Mouse (Mus musculus) gonadal fat pad, adult 2 months (tissue): ENCODE measurements around the gene Kat14. TPM values are rescaled to one million over a fixed set of nuclear protein-coding genes. Genes with fewer than 3 reads are reported as not detected.
A peak's percentile ranks its signal among the peaks of the same experiment; 100 is the strongest.

Experiments
- DNase-seq: peaks from one replicate; pipeline ENCODE4 v3.0.0-alpha.2; 2012; ENCODE audit warnings: low read depth
- polyA plus RNA-seq: library from polyadenylated mRNA; depleted of rRNA; stranded (reverse); fragments of >200 nt; gene quantifications from 2 replicates; pipeline ENCODE4 v1.2.3, GENCODE M21; 2012

Kat14 gene
- polyA plus RNA-seq, 1 experiment, result 28.2 TPM

GRCm38 (mm10) chr2:144381741-144382140 lies 13.0 kb downstream of the Kat14 start:
- no peak for DNase-seq

GRCm38 (mm10) chr2:144382624-144383138 lies 13.9 kb downstream of the Kat14 start:
- no peak for DNase-seq

- DNase-seq, result no peak
Observed at GRCm38 (mm10) chr2:144386296-144386695, 17.5 kb downstream of the Kat14 start.

- DNase-seq, result no peak
Observed at GRCm38 (mm10) chr2:144388416-144388815, 19.6 kb downstream of the Kat14 start.

GRCm38 (mm10) chr2:144399531-144399930 lies 30.7 kb downstream of the Kat14 start:
- no peak for DNase-seq

GRCm38 (mm10) chr2:144400659-144401058 lies 31.9 kb downstream of the Kat14 start:
- no peak for DNase-seq

- peak; percentile 56 for DNase-seq
Observed at GRCm38 (mm10) chr2:144409037-144409436, 40.3 kb downstream of the Kat14 start.

GRCm38 (mm10) chr2:144410603-144411002 lies 41.8 kb downstream of the Kat14 start:
- no peak for DNase-seq

GRCm38 (mm10) chr2:144414646-144415045 lies 45.9 kb downstream of the Kat14 start:
- DNase-seq, result no peak

- no peak for DNase-seq
Observed at GRCm38 (mm10) chr2:144416859-144417258, 48.1 kb downstream of the Kat14 start.

GRCm38 (mm10) chr2:144418062-144418461 lies 49.3 kb downstream of the Kat14 start:
- DNase-seq, result no peak

GRCm38 (mm10) chr2:144422094-144422675 lies 53.4 kb downstream of the Kat14 start:
- no peak for DNase-seq

GRCm38 (mm10) chr2:144425761-144426160 lies 57.0 kb downstream of the Kat14 start:
- no peak for DNase-seq

- no peak for DNase-seq
Observed at GRCm38 (mm10) chr2:144427852-144428251, 59.1 kb downstream of the Kat14 start.

GRCm38 (mm10) chr2:144428659-144429058 lies 59.9 kb downstream of the Kat14 start:
- no peak for DNase-seq

- no peak for DNase-seq
Observed at GRCm38 (mm10) chr2:144429171-144429570, 60.4 kb downstream of the Kat14 start.

- no peak for DNase-seq
Observed at GRCm38 (mm10) chr2:144431286-144431825, 62.6 kb downstream of the Kat14 start.

GRCm38 (mm10) chr2:144435679-144436078 lies 66.9 kb downstream of the Kat14 start:
- DNase-seq, result no peak

GRCm38 (mm10) chr2:144438424-144438823 lies 69.6 kb downstream of the Kat14 start:
- DNase-seq, result no peak

- peak; percentile 93 for DNase-seq
Observed at GRCm38 (mm10) chr2:144439191-144439700, 70.5 kb downstream of the Kat14 start.

GRCm38 (mm10) chr2:144441386-144441915 lies 72.7 kb downstream of the Kat14 start:
- peak; percentile 95 for DNase-seq

GRCm38 (mm10) chr2:144446360-144446999 lies 77.7 kb downstream of the Kat14 start:
- DNase-seq, result no peak

GRCm38 (mm10) chr2:144450378-144450777 lies 81.6 kb downstream of the Kat14 start:
- DNase-seq, result no peak
